Mouse (Mus musculus): ENCODE results near the gene Tmem140.

GRCm38 (mm10) chr6:34903851-34904250 is 40.9 kb downstream of the Tmem140 start:
- TF ChIP-seq CTCF (IDR thresholded peaks at IDR 0.05 in 2 of 3, conservative IDR thresholded peaks at IDR 0.05 in 1 of 3; ENCODE audit: control insufficient read depth in 1 of 3, insufficient read depth in 1 of 3, low read depth in 2 of 3, low read length in 3 of 3, poor library complexity in 1 of 3, severe bottlenecking in 1 of 3): no peak
- no peak for TF ChIP-seq HCFC1 (IDR thresholded peaks at IDR 0.05; ENCODE audit: low read depth, low read length)
- TF ChIP-seq TCF12 (IDR thresholded peaks at IDR 0.05; ENCODE audit: low read depth, low read length): no peak
- no peak for TF ChIP-seq POLR2A (IDR thresholded peaks at IDR 0.05; ENCODE audit: control insufficient read depth in 1 of 2, insufficient read depth in 1 of 2, low read depth in 1 of 2, low read length in 2 of 2, poor library complexity in 1 of 2)
- no peak for TF ChIP-seq USF1 (IDR thresholded peaks at IDR 0.05; ENCODE audit: low read depth, low read length)
- TF ChIP-seq MXI1 (IDR thresholded peaks at IDR 0.05; ENCODE audit: low read depth, low read length): no peak
- no peak for TF ChIP-seq ZKSCAN1 (IDR thresholded peaks at IDR 0.05; ENCODE audit: low read depth, low read length)
- no peak for TF ChIP-seq RAD21 (IDR thresholded peaks at IDR 0.05; ENCODE audit: low read depth, low read length)
- TF ChIP-seq ZNF384 (IDR thresholded peaks at IDR 0.05; ENCODE audit: low read depth, low read length): no peak
- TF ChIP-seq MAFK (IDR thresholded peaks at IDR 0.05; ENCODE audit: borderline replicate concordance, low read depth, low read length): no peak
- no peak for TF ChIP-seq MAX (IDR thresholded peaks at IDR 0.05; ENCODE audit: low read length)
- no peak for TF ChIP-seq TBP (IDR thresholded peaks at IDR 0.05; ENCODE audit: low read depth, low read length)
- TF ChIP-seq GATA1 (IDR thresholded peaks at IDR 0.05; ENCODE audit: low read depth, low read length): no peak
- no peak for TF ChIP-seq MAZ (IDR thresholded peaks at IDR 0.05; ENCODE audit: low read depth, low read length)

Measured in MEL (cell line).